Mouse (Mus musculus) megakaryocyte-erythroid progenitor cell, adult 5-6 weeks (primary cell): ENCODE data around the gene Card11. TPM values are rescaled to one million over a fixed set of nuclear protein-coding genes. Genes with fewer than 3 reads are reported as not detected.
A peak's percentile ranks its signal among the peaks of the same experiment; 100 is the strongest.

Experiments used
- ATAC-seq: replicated peaks from 2 replicates; pipeline ENCODE4 v1.8.0; 2016; ENCODE audit warnings: mild to moderate bottlenecking, inconsistent platforms; ENCODE audit not compliant: severe bottlenecking, poor library complexity, low FRiP score, low TSS enrichment
- total RNA-seq, 2 experiments: library from RNA; stranded (forward) in 1 of 2; stranded (reverse) in 1 of 2; fragments of 200-1000, 215-1000 nt in 1 of 2; fragments of >200 nt in 1 of 2; fragmentation: Nextera tagmentation in 1 of 2; gene quantifications; 2 replicates each; pipeline ENCODE4 v1.2.3; 2014 to 2017

Gene Card11
- total RNA-seq, 2 experiments from 2014 or later = 1.5 to 2.1 TPM

GRCm38 (mm10) chr5:140999178-140999672 lies 1.2 kb downstream of the Card11 start:
- no peak for ATAC-seq

- ATAC-seq = no peak
These were observed 2.6 kb downstream of the Card11 start for GRCm38 (mm10) chr5:140997767-140998166.

GRCm38 (mm10) chr5:140992093-140993070 lies 8.0 kb downstream of the Card11 start:
- ATAC-seq = no peak

- ATAC-seq = no peak
These were observed 14.9 kb downstream of the Card11 start for GRCm38 (mm10) chr5:140985311-140986050.

GRCm38 (mm10) chr5:140981370-140981805 lies 19.0 kb downstream of the Card11 start:
- no peak for ATAC-seq

GRCm38 (mm10) chr5:140980783-140981182 lies 19.6 kb downstream of the Card11 start:
- ATAC-seq = no peak

- no peak for ATAC-seq
These were observed 20.3 kb downstream of the Card11 start for GRCm38 (mm10) chr5:140980051-140980450.

GRCm38 (mm10) chr5:140962945-140963344 lies 37.4 kb downstream of the Card11 start:
- 0 out of 2 replicates have a peak, but pooled peaks have one; percentile 31 for ATAC-seq

GRCm38 (mm10) chr5:140960732-140961131 lies 39.6 kb downstream of the Card11 start:
- ATAC-seq = no peak

- no peak for ATAC-seq
These were observed 41.2 kb downstream of the Card11 start for GRCm38 (mm10) chr5:140959160-140959559.

GRCm38 (mm10) chr5:140957106-140957505 lies 43.3 kb downstream of the Card11 start:
- ATAC-seq = 0 out of 2 replicates have a peak, but pooled peaks have one; percentile 22

GRCm38 (mm10) chr5:140955666-140956065 lies 44.7 kb downstream of the Card11 start:
- ATAC-seq = no peak

GRCm38 (mm10) chr5:140951801-140952200 lies 48.6 kb downstream of the Card11 start:
- no peak for ATAC-seq

- ATAC-seq = no peak
These were observed 52.4 kb downstream of the Card11 start for GRCm38 (mm10) chr5:140948009-140948408.

GRCm38 (mm10) chr5:140946034-140946433 lies 54.3 kb downstream of the Card11 start:
- no peak for ATAC-seq

GRCm38 (mm10) chr5:140944382-140945125 lies 55.8 kb downstream of the Card11 start:
- no peak for ATAC-seq

- no peak for ATAC-seq
These were observed 59.4 kb downstream of the Card11 start for GRCm38 (mm10) chr5:140940923-140941491.

- ATAC-seq = no peak
These were observed 60.0 kb downstream of the Card11 start for GRCm38 (mm10) chr5:140940257-140940922.
